Mouse (Mus musculus) embryonic fibroblast, embryonic 13.5 days (primary cell): ENCODE measurements around the gene Gm45521.

ENCODE experiments used
- CTCF ChIP-seq: IDR thresholded peaks from 2 replicates; pipeline ENCODE4 v1.5.1; 2011; ENCODE audit warnings: mild to moderate bottlenecking, control low read depth, low read length, moderate library complexity, borderline replicate concordance; ENCODE audit not compliant: insufficient read depth
- POLR2A ChIP-seq: IDR thresholded peaks from 2 replicates; pipeline ENCODE4 v1.6.1; 2011; ENCODE audit warnings: low read depth, mild to moderate bottlenecking, control low read depth, low read length, moderate library complexity

GRCm38 (mm10) chr14:7997255-7997696, 40.2 kb downstream of the Gm45521 start:
- TF ChIP-seq CTCF (peak; percentile 94), POLR2A (no peak)
